Mouse (Mus musculus) lung, embryonic 14.5 days (tissue): ENCODE results near the gene Itgb3bp. TPM values are rescaled to one million over a fixed set of nuclear protein-coding genes. Genes with fewer than 3 reads are reported as not detected.

ENCODE experiments used
- ATAC-seq: fragments of 200-750 bp; cut with Nextera tagmentation; 2 replicates; pipeline ENCODE4 v1.8.0; 2017; ENCODE audit warnings: mild to moderate bottlenecking, moderate TSS enrichment, moderate library complexity; ENCODE audit not compliant: insufficient read depth
- DNase-seq: peaks from one replicate; pipeline ENCODE4 v3.0.0-alpha.2; 2015
- H3K27ac ChIP-seq: fragments of 300-500 bp; sonication (generic); 2 replicates; pipeline ENCODE4 v1.5.1; 2014; ENCODE audit warnings: low read depth, mild to moderate bottlenecking, moderate library complexity
- H3K27me3 ChIP-seq: fragments of 300-500 bp; sonication (generic); 2 replicates; pipeline ENCODE4 v1.6.1; 2014; ENCODE audit warnings: low read length, control low read depth; ENCODE audit not compliant: insufficient read depth
- H3K36me3 ChIP-seq: fragments of 300-500 bp; sonication (generic); 2 replicates; pipeline ENCODE4 v1.6.1; 2014; ENCODE audit warnings: control low read depth; ENCODE audit not compliant: insufficient read depth
- H3K4me1 ChIP-seq: fragments of 300-500 bp; sonication (generic); 2 replicates; pipeline ENCODE4 v1.6.1; 2014; ENCODE audit warnings: antibody characterized with exemption, control low read depth; ENCODE audit not compliant: insufficient read depth
- H3K4me2 ChIP-seq: fragments of 300-500 bp; sonication (generic); 2 replicates; pipeline ENCODE4 v1.6.1; 2014; ENCODE audit warnings: mild to moderate bottlenecking
- H3K4me3 ChIP-seq: fragments of 300-500 bp; sonication (generic); 2 replicates; pipeline ENCODE4 v1.5.1; 2014; ENCODE audit warnings: low read depth, low read length
- H3K9ac ChIP-seq: fragments of 300-500 bp; sonication (generic); 2 replicates; pipeline ENCODE4 v1.6.1; 2014
- H3K9me3 ChIP-seq: fragments of 300-500 bp; sonication (generic); 2 replicates; pipeline ENCODE4 v1.6.1; 2016; ENCODE audit warnings: low read depth, low read length, control low read depth
- CTCF ChIP-seq: IDR thresholded peaks from 2 replicates; pipeline ENCODE4 v1.5.1; 2016; ENCODE audit warnings: antibody characterized with exemption, low read depth
- WGBS: fragments of 180-500 bp; shearing (Covaris S2); extraction: QIAGEN DNeasy Blood & Tissue Kit; methylation state at CpG from one replicate; pipeline ENCODE4 v1.1.7; 2014; 5-methylcytosine and 5-hydroxymethylcytosine counted together
- polyA plus RNA-seq: library from polyadenylated mRNA; unstranded; fragments of >200 nt; fragmentation: Nextera tagmentation; extraction: Ambion mirVana; gene quantifications from 2 replicates; pipeline ENCODE4 v1.2.1, GENCODE M21; 2014

Itgb3bp gene
- polyA plus RNA-seq, 1 experiment from 2014 or later: 39.0 TPM

DNA sequence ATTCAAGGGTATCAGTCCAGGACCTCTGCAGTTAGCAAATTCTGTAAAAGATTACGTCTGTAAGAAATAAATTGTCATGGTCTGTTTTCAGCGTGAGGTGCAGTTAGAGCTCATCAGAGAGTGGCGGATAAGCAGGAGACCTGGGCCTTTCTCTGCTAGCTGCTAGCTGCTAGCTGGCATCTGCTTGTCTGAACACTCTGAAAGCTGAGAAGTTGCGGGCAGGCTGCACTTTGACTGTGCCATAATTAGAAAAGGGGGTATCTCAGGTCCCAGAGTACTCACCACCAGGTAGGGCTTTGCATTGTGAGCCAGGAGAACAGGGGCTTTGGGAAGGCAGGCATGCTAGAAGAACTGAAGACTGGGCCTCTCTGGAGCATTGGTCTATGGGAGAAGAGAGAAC lies 2.2 kb upstream of the Itgb3bp start:
- no peak overlapping the region for H3K4me3 ChIP-seq
- no peak overlapping the region for H3K27ac ChIP-seq
- DNase-seq (no peak), ATAC-seq (no peak)
- H3K9me3 ChIP-seq: no peaks in the 10 kb centered on the region
- H3K4me2 ChIP-seq: no peak overlapping the region
- H3K36me3 ChIP-seq: no peaks in the 10 kb centered on the region
- WGBS: 82% methylated on average over 4 of the region's 4 CpGs
- H3K4me1 ChIP-seq: peaks cover 7% of the 10 kb centered on the region
- H3K9ac ChIP-seq: no peak overlapping the region
- H3K27me3 ChIP-seq: no peaks in the 10 kb centered on the region
- TF ChIP-seq CTCF: no peak

DNA sequence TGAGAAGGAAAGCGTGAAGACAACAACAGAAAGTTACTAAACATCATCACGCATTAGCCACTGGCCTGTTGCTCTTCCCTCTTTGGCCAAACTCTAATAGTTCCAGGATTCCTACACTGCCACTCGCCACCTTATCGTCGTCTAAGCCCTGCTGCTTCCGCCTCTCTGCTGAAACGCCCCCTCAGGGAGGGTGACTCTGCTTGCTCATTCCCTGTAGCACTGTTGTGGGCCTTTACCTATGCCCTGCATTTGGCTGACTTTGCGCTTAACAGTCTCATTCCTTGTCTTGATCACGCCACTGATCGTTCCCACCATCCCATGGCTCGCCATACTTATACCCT lies 1.6 kb upstream of the Itgb3bp start:
- Histone ChIP-seq H3K4me3 (no peak overlapping the region), H3K9me3 (no peaks in the 10 kb centered on the region), H3K9ac (no peak overlapping the region), H3K27ac (0 out of 2 replicates have a peak overlapping the region, but pooled peaks have one; percentile 31), H3K27me3 (no peaks in the 10 kb centered on the region), H3K4me2 (peak overlapping the region; percentile 92), H3K4me1 (peaks cover 7% of the 10 kb centered on the region), H3K36me3 (no peaks in the 10 kb centered on the region)
- ATAC-seq: no peak
- no peak for TF ChIP-seq CTCF
- WGBS: 71% methylated on average over 11 of the region's 11 CpGs
- no peak for DNase-seq

DNA sequence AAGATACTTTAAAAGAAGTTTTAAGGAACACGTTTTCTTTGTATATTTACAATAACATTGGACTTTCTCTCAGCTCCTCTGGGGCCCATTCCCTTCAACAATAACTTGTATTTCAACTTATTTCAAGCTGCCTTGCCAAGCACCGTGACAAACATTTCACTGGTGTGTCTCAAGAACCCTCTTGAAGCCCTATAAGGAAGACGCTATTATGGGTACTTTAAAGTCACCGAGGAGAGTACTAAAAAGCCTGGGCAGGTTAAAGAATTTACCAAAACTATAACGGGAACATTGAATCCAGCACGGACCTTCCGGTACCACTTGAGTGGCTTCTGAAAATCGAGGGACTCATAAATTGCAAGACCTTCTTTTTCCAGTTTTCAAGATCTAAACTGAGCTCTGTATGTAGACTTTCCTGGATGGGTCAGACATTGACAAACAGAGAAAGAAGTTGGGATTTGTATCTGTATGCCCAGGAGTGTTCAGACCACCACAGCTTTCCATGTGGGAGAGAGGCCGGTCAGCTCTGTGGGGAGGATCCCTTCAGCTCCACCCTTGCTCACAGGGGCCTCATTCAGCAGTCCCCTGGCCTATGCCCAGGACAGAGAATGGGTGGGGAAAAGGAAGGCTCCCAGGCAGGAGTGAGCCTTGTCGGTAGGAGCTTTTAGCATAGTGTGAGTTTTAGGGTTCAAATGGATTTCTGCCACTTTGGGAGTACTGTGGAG lies 1.1 kb upstream of the Itgb3bp start:
- H3K4me3 ChIP-seq: peak overlapping the region; percentile 66
- no peaks in the 10 kb centered on the region for H3K9me3 ChIP-seq
- 0 out of 2 replicates have a peak overlapping the region, but pooled peaks have one; percentile 5 for H3K9ac ChIP-seq
- peak; percentile 33 for DNase-seq
- no peaks in the 10 kb centered on the region for H3K36me3 ChIP-seq
- 34% methylated on average over 10 of the region's 10 CpGs for WGBS
- peak overlapping the region; percentile 31; the same call in 1 of the 2 replicates for H3K27ac ChIP-seq
- peak overlapping the region; percentile 92 for H3K4me2 ChIP-seq
- no peak for ATAC-seq
- no peaks in the 10 kb centered on the region for H3K27me3 ChIP-seq
- peaks cover 7% of the 10 kb centered on the region for H3K4me1 ChIP-seq
- TF ChIP-seq CTCF: no peak

DNA sequence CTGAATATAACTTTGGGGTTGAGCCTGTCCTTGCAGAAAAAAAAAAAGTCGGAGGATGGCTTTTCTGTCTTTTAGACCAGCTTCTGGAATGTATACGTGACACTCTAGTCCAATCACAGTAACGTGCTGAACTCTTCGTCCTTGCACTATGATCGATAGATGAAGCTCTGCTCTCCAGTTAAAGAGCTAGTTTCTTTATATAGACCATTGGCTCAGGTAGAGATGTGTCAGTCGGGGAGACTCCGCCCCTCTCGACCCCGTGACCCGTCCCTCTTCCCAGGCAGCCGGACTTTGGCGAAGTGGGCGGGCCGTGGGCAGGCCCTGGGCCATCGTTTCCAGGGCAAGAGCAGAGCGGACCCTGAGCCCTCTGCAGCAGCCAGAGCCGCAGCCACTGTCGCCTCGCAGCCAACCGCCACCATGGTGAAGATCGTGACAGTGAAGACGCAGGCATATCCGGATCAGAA lies 432 bp downstream of the Itgb3bp start, which contains the start of gene Pgm1:
Gene Pgm1, plus strand, starts transcription at position 266 of the 464 bp plus-strand sequence.
- Histone ChIP-seq H3K9ac (peak within 1 kb of the TSS; percentile 74), H3K4me1 (peaks cover 7% of the 10 kb centered on the region), H3K27ac (peak within 1 kb of the TSS; percentile 91), H3K4me2 (peak within 1 kb of the TSS; percentile 92), H3K36me3 (no peaks in the 10 kb centered on the region), H3K27me3 (no peaks in the 10 kb centered on the region), H3K4me3 (peak within 1 kb of the TSS; percentile 66), H3K9me3 (no peaks in the 10 kb centered on the region)
- 3% methylated on average over 23 of the region's 23 CpGs for WGBS
- ATAC-seq (peak; percentile 87), DNase-seq (peak; percentile 78)
- TF ChIP-seq CTCF: no peak

DNA sequence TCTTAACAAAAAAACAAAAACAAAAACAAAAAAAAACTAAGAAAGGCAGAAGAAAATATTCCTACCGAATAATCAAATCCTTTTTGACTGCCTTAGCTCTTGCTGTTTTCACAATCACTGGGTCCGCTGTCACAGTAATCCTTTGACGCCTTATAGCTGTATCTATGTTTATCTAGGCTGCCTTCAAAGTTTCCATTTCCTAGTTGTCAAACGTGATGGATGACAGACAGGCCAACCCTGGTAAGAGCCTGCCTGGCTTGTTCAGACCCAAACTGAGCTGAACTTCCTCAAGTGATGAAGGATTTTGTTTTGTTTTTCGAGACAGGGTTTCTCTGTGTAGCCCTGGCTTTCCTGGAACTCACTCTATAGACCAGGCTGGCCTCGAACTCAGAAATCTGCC lies 1.1 kb downstream of the Itgb3bp start:
- no peak for TF ChIP-seq CTCF
- Histone ChIP-seq H3K36me3 (no peaks in the 10 kb centered on the region), H3K4me3 (no peak overlapping the region), H3K9me3 (no peaks in the 10 kb centered on the region), H3K4me1 (peaks cover 7% of the 10 kb centered on the region), H3K4me2 (peak overlapping the region; percentile 92; the same call in 1 of the 2 replicates), H3K9ac (no peak overlapping the region), H3K27ac (no peak overlapping the region), H3K27me3 (no peaks in the 10 kb centered on the region)
- DNase-seq: peak; percentile 56
- WGBS: 31% methylated on average over 6 of the region's 6 CpGs
- no peak for ATAC-seq

DNA sequence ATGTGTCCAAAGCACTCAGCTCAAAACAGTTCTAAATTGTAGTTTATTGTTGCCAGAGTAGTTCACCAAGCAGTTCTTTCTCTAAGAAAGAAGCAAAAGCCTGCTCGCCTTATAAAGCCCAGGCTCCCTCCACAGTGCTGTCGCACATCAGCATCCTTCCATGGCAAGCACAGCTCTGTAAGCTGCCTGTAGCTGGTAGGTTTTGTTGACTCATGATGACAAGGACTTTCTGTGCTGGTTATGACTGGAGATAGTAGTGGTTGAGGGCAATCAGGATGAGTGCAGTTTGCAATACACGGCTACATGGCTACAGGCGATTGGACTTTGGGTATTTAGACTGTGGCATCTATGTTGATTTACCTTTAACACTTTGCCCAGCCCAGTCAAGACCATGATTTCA lies 3.2 kb downstream of the Itgb3bp start:
- Histone ChIP-seq H3K36me3 (no peaks in the 10 kb centered on the region), H3K9ac (no peak overlapping the region), H3K4me3 (no peak overlapping the region), H3K4me2 (no peak overlapping the region), H3K27me3 (no peaks in the 10 kb centered on the region), H3K4me1 (peaks cover 7% of the 10 kb centered on the region), H3K9me3 (no peaks in the 10 kb centered on the region), H3K27ac (no peak overlapping the region)
- TF ChIP-seq CTCF: no peak
- 86% methylated on average over 4 of the region's 4 CpGs for WGBS
- ATAC-seq (no peak), DNase-seq (no peak)

DNA sequence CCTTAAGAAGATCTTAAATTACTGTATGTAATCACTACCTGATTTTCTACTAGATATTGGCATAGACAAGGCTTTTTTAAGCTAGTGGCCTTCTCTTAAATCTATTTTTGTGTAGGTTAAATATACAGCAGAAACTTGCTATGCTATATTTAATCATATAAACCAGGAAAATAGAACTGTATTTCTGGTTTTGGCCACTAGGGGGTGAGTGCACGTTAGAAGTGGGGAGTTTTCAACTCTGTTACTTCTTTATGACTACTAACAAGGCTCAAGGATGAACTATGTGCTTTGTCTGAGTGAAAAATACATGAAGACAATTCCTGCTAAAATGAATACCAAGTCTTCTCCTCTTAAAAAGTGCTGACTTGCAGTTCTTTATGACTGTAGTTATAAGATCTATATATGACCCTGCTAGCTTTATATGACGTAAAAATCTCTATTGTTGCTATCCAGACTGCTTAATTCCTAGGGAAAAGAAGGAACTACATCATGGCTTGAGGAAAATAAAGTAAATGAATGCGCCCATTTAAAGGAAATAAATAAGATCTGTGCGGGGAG lies 15.6 kb downstream of the Itgb3bp start:
- Histone ChIP-seq H3K4me2 (no peak overlapping the region), H3K36me3 (peaks cover 4% of the 10 kb centered on the region; the same call in 1 of the 2 replicates), H3K27ac (no peak overlapping the region), H3K4me3 (no peak overlapping the region), H3K9ac (no peak overlapping the region), H3K9me3 (no peaks in the 10 kb centered on the region), H3K27me3 (no peaks in the 10 kb centered on the region), H3K4me1 (no peaks in the 10 kb centered on the region)
- peak; percentile 85 for DNase-seq
- 68% methylated on average over 4 of the region's 4 CpGs for WGBS
- no peak for ATAC-seq
- peak; percentile 76 for TF ChIP-seq CTCF
